In the genomic region with DNA sequence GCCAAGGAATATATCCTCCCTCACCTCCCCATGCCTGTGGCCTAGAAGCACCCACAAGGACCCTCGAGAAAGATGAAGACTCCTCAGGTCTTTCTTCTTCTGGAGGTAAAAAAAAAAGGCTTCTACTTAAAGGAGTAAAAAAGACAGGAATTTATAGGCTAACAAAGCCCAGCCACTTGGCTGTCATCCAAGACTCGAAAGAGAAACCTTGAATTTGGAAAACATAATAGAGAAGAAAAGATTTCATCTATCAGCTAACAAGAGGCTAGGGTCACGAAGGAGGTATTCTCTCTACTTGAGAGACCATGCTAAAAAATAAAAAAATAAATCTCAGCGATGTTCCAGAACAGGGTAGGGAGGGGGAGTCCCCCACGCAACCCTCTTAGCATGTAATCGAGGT, we compare ENCODE assay signal across 10 mouse cellular contexts.
DNase-seq lines count a peak whose midpoint lies in the region; ATAC-seq lines count a peak whose summit lies in the region.
"Had no signal": no experiment of that assay in that cellular context is flagged by ENCODE, and none has a peak within 500 bp of the region (broad histone marks: within the 10 kb centered on the region; RNA-seq: fewer than 3 reads in every experiment).

No protein-coding gene starts in this region.

- H3K27ac ChIP-seq in forebrain, embryonic 16.5 days (ENCODE audit: low read length), result peak overlapping the region; percentile 65
- H3K27ac ChIP-seq in forebrain, embryonic 13.5 days, result no peak overlapping the region
- peak overlapping the region; percentile 22; the same call in 1 of the 2 replicates for H3K27ac ChIP-seq in limb, embryonic 13.5 days
- H3K27ac ChIP-seq: liver, embryonic 14.5 days had no signal

- 17% methylated on average over 6 of the region's 6 CpGs for WGBS in forebrain, embryonic 16.5 days
- WGBS in forebrain, embryonic 13.5 days, result 23% methylated on average over 6 of the region's 6 CpGs
- WGBS in limb, embryonic 13.5 days, result 36% methylated on average over 6 of the region's 6 CpGs

- no peak overlapping the region for H3K4me3 ChIP-seq in forebrain, embryonic 16.5 days (replicated peaks; ENCODE audit: low read length)
- no peak overlapping the region for H3K4me3 ChIP-seq in forebrain, embryonic 13.5 days
- H3K4me3 ChIP-seq in limb, embryonic 13.5 days, result no peak overlapping the region
- H3K4me3 ChIP-seq: heart, embryonic 12.5 days had no signal

- H3K27me3 ChIP-seq in forebrain, embryonic 16.5 days (replicated peaks; ENCODE audit: control insufficient read depth, insufficient read depth, low read length), result no peaks in the 10 kb centered on the region
- no peaks in the 10 kb centered on the region for H3K27me3 ChIP-seq in forebrain, embryonic 13.5 days
- no peaks in the 10 kb centered on the region for H3K27me3 ChIP-seq in limb, embryonic 13.5 days
- H3K27me3 ChIP-seq: heart, embryonic 12.5 days had no signal

- no peak for ATAC-seq in forebrain, embryonic 16.5 days
- ATAC-seq in forebrain, embryonic 13.5 days, result no peak
- ATAC-seq in limb, embryonic 13.5 days (ENCODE audit: low FRiP score, low read depth), result no peak

- H3K4me2 ChIP-seq in forebrain, embryonic 16.5 days (ENCODE audit: low read length), result no peak overlapping the region
- no peak overlapping the region for H3K4me2 ChIP-seq in forebrain, embryonic 13.5 days
- no peak overlapping the region for H3K4me2 ChIP-seq in limb, embryonic 13.5 days (replicated peaks)
- H3K4me2 ChIP-seq: heart, embryonic 12.5 days had no signal

- DNase-seq in kidney, postnatal 14 days, result peak; percentile 8
- DNase-seq in kidney, postnatal 36 days, result no peak
- peak; percentile 33 for DNase-seq in adrenal gland, adult 2 months
- no peak for DNase-seq in right cerebral cortex, adult 18-20 months
- DNase-seq in layer of hippocampus, adult 8-10 months (ENCODE audit: low spot score in 2 of 2), result no peak

- H3K4me1 ChIP-seq in forebrain, embryonic 16.5 days (replicated peaks; ENCODE audit: control insufficient read depth, insufficient read depth, low read length), result peaks cover 10% of the 10 kb centered on the region
- H3K4me1 ChIP-seq in forebrain, embryonic 13.5 days, result peaks cover 14% of the 10 kb centered on the region
- H3K4me1 ChIP-seq in limb, embryonic 13.5 days, result peaks cover 23% of the 10 kb centered on the region

- peaks cover 2% of the 10 kb centered on the region; the same call in 1 of the 2 replicates for H3K9me3 ChIP-seq in forebrain, embryonic 16.5 days (ENCODE audit: control insufficient read depth, low read length)
- H3K9me3 ChIP-seq in forebrain, embryonic 13.5 days (replicated peaks), result no peaks in the 10 kb centered on the region
- no peaks in the 10 kb centered on the region for H3K9me3 ChIP-seq in limb, embryonic 13.5 days
- H3K9me3 ChIP-seq: heart, embryonic 12.5 days had no signal

- H3K9ac ChIP-seq in forebrain, embryonic 16.5 days (replicated peaks; ENCODE audit: low read depth, low read length), result no peak overlapping the region
- H3K9ac ChIP-seq in forebrain, embryonic 13.5 days, result no peak overlapping the region
- no peak overlapping the region for H3K9ac ChIP-seq in limb, embryonic 13.5 days
- H3K9ac ChIP-seq: heart, embryonic 12.5 days; liver, embryonic 14.5 days had no signal

- H3K36me3 ChIP-seq in forebrain, embryonic 16.5 days (ENCODE audit: control insufficient read depth, insufficient read depth), result no peaks in the 10 kb centered on the region
- H3K36me3 ChIP-seq in forebrain, embryonic 13.5 days (ENCODE audit: poor library complexity, severe bottlenecking), result no peaks in the 10 kb centered on the region
- H3K36me3 ChIP-seq in limb, embryonic 13.5 days, result no peaks in the 10 kb centered on the region
- H3K36me3 ChIP-seq: heart, embryonic 12.5 days had no signal

Comparison
In these comparisons a context has a peak if more than half of its experiments do, and no peak if none do; other contexts are left out.
1. DNase-seq: peak in kidney, postnatal 14 days (single experiment) and adrenal gland, adult 2 months (single experiment); none in kidney, postnatal 36 days (0 of 2), right cerebral cortex, adult 18-20 months (single experiment) and layer of hippocampus, adult 8-10 months (0 of 2).